Mouse (Mus musculus) lung, postnatal 0 days (tissue): ENCODE data around the gene Milr1.

Experiments used
- CTCF ChIP-seq: IDR thresholded peaks from 2 replicates; pipeline ENCODE4 v1.5.1; 2016; ENCODE audit warnings: antibody characterized with exemption, mild to moderate bottlenecking
- EP300 ChIP-seq: IDR thresholded peaks from 2 replicates; pipeline ENCODE4 v1.6.1; 2016; ENCODE audit warnings: antibody characterized with exemption, mild to moderate bottlenecking, control low read depth

- TF ChIP-seq CTCF (no peak), EP300 (no peak)
These were observed 33.5 kb downstream of the Milr1 start for GRCm38 (mm10) chr11:106784476-106784875.
